Mouse (Mus musculus) forebrain, embryonic 14.5 days (tissue): Measurements from ENCODE around the gene Ccdc115. TPM values are rescaled to one million over a fixed set of nuclear protein-coding genes. Genes with fewer than 3 reads are reported as not detected.

Experiments used
- ATAC-seq: fragments of 200-750 bp; cut with Nextera tagmentation; 2 replicates; pipeline ENCODE4 v1.8.0; 2017; ENCODE audit warnings: mild to moderate bottlenecking, moderate library complexity
- DNase-seq: peaks from one replicate; pipeline ENCODE4 v3.0.0-alpha.2; 2015; ENCODE audit warnings: low spot score
- H3K27ac ChIP-seq: fragments of 300-500 bp; sonication (generic); 2 replicates; pipeline ENCODE4 v1.5.1; 2014; ENCODE audit warnings: low read depth, mild to moderate bottlenecking, control low read depth, low read length, moderate library complexity
- H3K27me3 ChIP-seq: fragments of 300-500 bp; sonication (generic); replicated peaks from 2 replicates; pipeline ENCODE4 v1.6.1; 2014; ENCODE audit warnings: low read length, control low read depth, mixed read lengths; ENCODE audit not compliant: control insufficient read depth, insufficient read depth
- H3K36me3 ChIP-seq: fragments of 300-500 bp; sonication (generic); 2 replicates; pipeline ENCODE4 v1.6.1; 2014; ENCODE audit warnings: low read length, control low read depth; ENCODE audit not compliant: control insufficient read depth, insufficient read depth
- H3K4me1 ChIP-seq: fragments of 300-500 bp; sonication (generic); 2 replicates; pipeline ENCODE4 v1.6.1; 2014; ENCODE audit warnings: antibody characterized with exemption, low read length, control low read depth; ENCODE audit not compliant: control insufficient read depth, insufficient read depth
- H3K4me2 ChIP-seq: fragments of 300-500 bp; sonication (generic); 2 replicates; pipeline ENCODE4 v1.6.1; 2014; ENCODE audit warnings: mild to moderate bottlenecking, control low read depth, low read length
- H3K4me3 ChIP-seq: fragments of 300-500 bp; sonication (generic); 2 replicates; pipeline ENCODE4 v1.5.1; 2014; ENCODE audit warnings: low read depth, low read length, control low read depth
- H3K9ac ChIP-seq: fragments of 300-500 bp; sonication (generic); 2 replicates; pipeline ENCODE4 v1.6.1; 2014; ENCODE audit warnings: mild to moderate bottlenecking, low read length, control low read depth, moderate library complexity
- H3K9me3 ChIP-seq: fragments of 300-500 bp; sonication (generic); replicated peaks from 2 replicates; pipeline ENCODE4 v1.6.1; 2016; ENCODE audit warnings: low read length, control low read depth, mixed read lengths; ENCODE audit not compliant: control insufficient read depth
- WGBS: fragments of 180-500 bp; shearing (Covaris S2); extraction: QIAGEN DNeasy Blood & Tissue Kit; methylation state at CpG from one replicate; pipeline ENCODE4 v1.1.7; 2014; 5-methylcytosine and 5-hydroxymethylcytosine counted together
- microRNA-seq: library from miRNA; unstranded; fragments of <30 nt; microRNA quantifications from one replicate; pipeline ENCODE4, GENCODE M21; 2016
- polyA plus RNA-seq: library from polyadenylated mRNA; unstranded; fragments of >200 nt; fragmentation: Nextera tagmentation; extraction: Ambion mirVana; gene quantifications from 2 replicates; pipeline ENCODE4 v1.2.1, GENCODE M21; 2014

Gene Ccdc115
- polyA plus RNA-seq, 1 experiment from 2014 or later, result 69.8 TPM

- H3K27me3 ChIP-seq, result no peaks in the 10 kb centered on the region
- H3K9ac ChIP-seq, result no peak overlapping the region
- no peak overlapping the region for H3K27ac ChIP-seq
- peak; percentile 73 for DNase-seq
- H3K4me3 ChIP-seq, result no peak overlapping the region
- H3K9me3 ChIP-seq, result no peaks in the 10 kb centered on the region
- H3K4me2 ChIP-seq, result no peak overlapping the region
- ATAC-seq, result peak; percentile 80
- peaks cover 5% of the 10 kb centered on the region; the same call in 1 of the 2 replicates for H3K4me1 ChIP-seq
- 20% methylated on average over 11 of the region's 11 CpGs for WGBS
- no peaks in the 10 kb centered on the region for H3K36me3 ChIP-seq
These were observed 40.1 kb downstream of the Ccdc115 start for GRCm38 (mm10) chr1:34399182-34399953.

- H3K27me3 ChIP-seq, result no peaks in the 10 kb centered on the region
These were observed 43.2 kb downstream of the Ccdc115 start for GRCm38 (mm10) chr1:34396321-34396720.

GRCm38 (mm10) chr1:34389234-34389891 is 50.1 kb downstream of the Ccdc115 start:
- no peak for ATAC-seq
- Histone ChIP-seq H3K4me3 (no peak overlapping the region), H3K9me3 (no peaks in the 10 kb centered on the region), H3K4me2 (no peak overlapping the region), H3K9ac (no peak overlapping the region), H3K36me3 (no peaks in the 10 kb centered on the region), H3K27me3 (no peaks in the 10 kb centered on the region), H3K27ac (no peak overlapping the region), H3K4me1 (no peaks in the 10 kb centered on the region)
- WGBS, result 84% methylated on average over 6 of the region's 6 CpGs
- DNase-seq, result no peak

More at GRCm38 (mm10) chr1:34396321-34396720, 43.2 kb downstream of the Ccdc115 start:
- Histone ChIP-seq H3K9ac (no peak overlapping the region), H3K9me3 (no peaks in the 10 kb centered on the region), H3K4me2 (no peak overlapping the region), H3K4me3 (no peak overlapping the region), H3K36me3 (no peaks in the 10 kb centered on the region), H3K27ac (no peak overlapping the region; the same call in 1 of the 2 replicates), H3K4me1 (peaks cover 5% of the 10 kb centered on the region; the same call in 1 of the 2 replicates)
- 74% methylated on average over 4 of the region's 4 CpGs for WGBS
- ATAC-seq, result peak; percentile 65; the same call in 1 of the 2 replicates
- DNase-seq, result peak; percentile 63

- Histone ChIP-seq H3K9me3 (no peaks in the 10 kb centered on the region), H3K27ac (no peak overlapping the region), H3K36me3 (no peaks in the 10 kb centered on the region), H3K9ac (no peak overlapping the region), H3K4me2 (no peak overlapping the region), H3K4me1 (no peaks in the 10 kb centered on the region), H3K4me3 (no peak overlapping the region), H3K27me3 (no peaks in the 10 kb centered on the region)
- 80% methylated on average over 11 of the region's 11 CpGs for WGBS
- ATAC-seq, result no peak
- peak; percentile 44 for DNase-seq
These were observed 50.6 kb downstream of the Ccdc115 start for GRCm38 (mm10) chr1:34388849-34389233.

GRCm38 (mm10) chr1:34387346-34388327 is 51.8 kb downstream of the Ccdc115 start:
- ATAC-seq (no peak), DNase-seq (no peak)
- no peak overlapping the region for H3K27ac ChIP-seq
- 81% methylated on average over 12 of the region's 12 CpGs for WGBS
- no peaks in the 10 kb centered on the region for H3K27me3 ChIP-seq
- no peak overlapping the region for H3K9ac ChIP-seq
- no peak overlapping the region for H3K4me2 ChIP-seq
- H3K4me3 ChIP-seq, result no peak overlapping the region
- H3K9me3 ChIP-seq, result no peaks in the 10 kb centered on the region
- H3K36me3 ChIP-seq, result no peaks in the 10 kb centered on the region
- no peaks in the 10 kb centered on the region for H3K4me1 ChIP-seq

Small RNAs within 50 kb of the gene (microRNA-seq; reads per million reads assigned to microRNA genes)
- 0.66 reads per million for gene Mir5103

Other genes with a start within 250 kb of the Ccdc115 start
- gene Imp4, start 179 bp upstream of the Ccdc115 start, polyA plus RNA-seq, result 68.5 and 69.1 TPM in 2 replicates
- gene Ptpn18, start 20.1 kb upstream of the Ccdc115 start, polyA plus RNA-seq, result 7.1 TPM in 2 replicates
- gene Prss39, start 58.7 kb upstream of the Ccdc115 start, polyA plus RNA-seq, result not detected in 2 replicates
- gene Cfc1, start 96.0 kb upstream of the Ccdc115 start, polyA plus RNA-seq, result 0.17 TPM in 1 of 2 replicates, not detected in the other
- gene Prss40, start 121.3 kb upstream of the Ccdc115 start, polyA plus RNA-seq, result not detected in 2 replicates
- gene Amer3, start 140.0 kb upstream of the Ccdc115 start, polyA plus RNA-seq, result 19.1 and 27.3 TPM in 2 replicates